Mouse (Mus musculus) urinary bladder, adult 2 months (tissue): Measurements from ENCODE around the gene Gm49387. TPM values are rescaled to one million over a fixed set of nuclear protein-coding genes. Genes with fewer than 3 reads are reported as not detected.
"Not testable (repeated sequence)": the region's sequence is repeated elsewhere in the genome, so short reads cannot be mapped to it uniquely, and the experiment has no call there.

Experiments used
- DNase-seq: peaks from one replicate; pipeline ENCODE4 v3.0.0; 2022; ENCODE audit warnings: low spot score
- polyA plus RNA-seq: library from polyadenylated mRNA; depleted of rRNA; stranded (reverse); fragments of >200 nt; gene quantifications from 2 replicates; pipeline ENCODE4 v1.2.3, GENCODE M21; 2012

Gene Gm49387
- polyA plus RNA-seq, 1 experiment = not detected

- peak; percentile 79 for DNase-seq
These were observed 320 bp upstream of the Gm49387 start, which contains the start of the genes Btd and Hacl1 for GRCm38 (mm10) chr14:31640890-31641505. TSS of gene Btd (plus strand) at chr14:31641028. TSS of gene Hacl1 (minus strand) at chr14:31641286.

- no peak for DNase-seq
These were observed 10.0 kb downstream of the Gm49387 start for GRCm38 (mm10) chr14:31630677-31631076.

GRCm38 (mm10) chr14:31622748-31623147 is 17.9 kb downstream of the Gm49387 start:
- DNase-seq = no peak

- DNase-seq = no peak
These were observed 20.0 kb downstream of the Gm49387 start for GRCm38 (mm10) chr14:31620591-31621223.

- no peak for DNase-seq
These were observed 22.7 kb downstream of the Gm49387 start for GRCm38 (mm10) chr14:31617997-31618396.

- DNase-seq = no peak
These were observed 23.5 kb downstream of the Gm49387 start for GRCm38 (mm10) chr14:31617204-31617603.

GRCm38 (mm10) chr14:31613671-31614070 is 27.0 kb downstream of the Gm49387 start:
- no peak for DNase-seq

- DNase-seq = no peak
These were observed 28.7 kb downstream of the Gm49387 start for GRCm38 (mm10) chr14:31611986-31612385.

GRCm38 (mm10) chr14:31605514-31605913 is 35.2 kb downstream of the Gm49387 start:
- no peak for DNase-seq

- DNase-seq = no peak
These were observed 35.8 kb downstream of the Gm49387 start for GRCm38 (mm10) chr14:31604916-31605315.

GRCm38 (mm10) chr14:31602616-31602979 is 38.1 kb downstream of the Gm49387 start:
- not testable (repeated sequence) for DNase-seq

GRCm38 (mm10) chr14:31601908-31602615 is 38.6 kb downstream of the Gm49387 start:
- no peak for DNase-seq

- no peak for DNase-seq
These were observed 43.2 kb downstream of the Gm49387 start for GRCm38 (mm10) chr14:31597446-31597845.

GRCm38 (mm10) chr14:31596408-31596807 is 44.3 kb downstream of the Gm49387 start:
- DNase-seq = no peak

- DNase-seq = no peak
These were observed 46.0 kb downstream of the Gm49387 start for GRCm38 (mm10) chr14:31594693-31595092.

- no peak for DNase-seq
These were observed 47.6 kb downstream of the Gm49387 start for GRCm38 (mm10) chr14:31593036-31593435.

GRCm38 (mm10) chr14:31591243-31591642 is 49.4 kb downstream of the Gm49387 start, which contains the start of gene Colq:
TSS of gene Colq (minus strand) at chr14:31591343.
- DNase-seq = no peak

GRCm38 (mm10) chr14:31586451-31586850 is 54.2 kb downstream of the Gm49387 start:
- DNase-seq = no peak

- no peak for DNase-seq
These were observed 57.6 kb downstream of the Gm49387 start for GRCm38 (mm10) chr14:31583082-31583481.

GRCm38 (mm10) chr14:31577966-31578735 is 62.5 kb downstream of the Gm49387 start:
- DNase-seq = no peak

GRCm38 (mm10) chr14:31576846-31577697 is 63.6 kb downstream of the Gm49387 start:
- DNase-seq = no peak
